Comparison of ENCODE assay signal across 9 mouse cellular contexts in the genomic region with DNA sequence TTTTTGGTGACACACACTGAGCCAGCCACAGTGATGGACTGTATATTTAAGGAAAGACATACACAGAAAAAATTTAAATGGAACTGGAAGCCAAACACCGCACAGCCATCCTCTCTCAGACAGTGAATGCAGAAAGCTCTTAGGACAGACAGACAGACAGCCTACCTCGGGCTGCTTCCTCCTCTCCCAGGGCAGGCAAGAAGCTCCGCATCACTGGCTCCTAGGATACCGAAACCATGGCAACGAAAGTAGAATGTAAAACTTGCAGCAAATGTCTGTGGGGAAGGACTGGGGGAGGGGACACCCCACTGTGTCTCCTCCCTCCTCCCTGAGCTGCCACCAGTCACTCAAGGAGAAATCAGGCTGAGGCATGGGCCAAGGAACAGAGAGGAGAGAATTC. TPM values are rescaled to one million over a fixed set of nuclear protein-coding genes. Genes with fewer than 3 reads are reported as not detected.
DNase-seq lines count a peak whose midpoint lies in the region; ATAC-seq and TF ChIP-seq lines count a peak whose summit lies in the region.
"Had no signal": no experiment of that assay in that cellular context is flagged by ENCODE, and none has a peak within 500 bp of the region (broad histone marks: within the 10 kb centered on the region; RNA-seq: fewer than 3 reads in every experiment).

No protein-coding gene starts in this region.

- H3K4me3 ChIP-seq in heart, adult 2 months: no peak overlapping the region
- H3K4me3 ChIP-seq in midbrain, embryonic 13.5 days (replicated peaks): no peak overlapping the region

- TF ChIP-seq CTCF in heart, adult 2 months (IDR thresholded peaks at IDR 0.05): no peak

- no peak for TF ChIP-seq POLR2A in heart, adult 2 months (IDR thresholded peaks at IDR 0.05; ENCODE audit: insufficient read depth, low read depth, low read length)

- ATAC-seq in midbrain, embryonic 13.5 days: peak; percentile 3

- H3K9ac ChIP-seq in heart, adult 2 months (ENCODE audit: low read depth, low read length): no peak overlapping the region
- peak overlapping the region; percentile 40; the same call in 1 of the 2 replicates for H3K9ac ChIP-seq in midbrain, embryonic 13.5 days (replicated peaks)

- TF ChIP-seq EP300 in heart, adult 2 months (IDR thresholded peaks at IDR 0.05; ENCODE audit: insufficient read depth, low read depth, low read length): no peak

- no peaks in the 10 kb centered on the region for H3K36me3 ChIP-seq in heart, adult 2 months (ENCODE audit: control insufficient read depth, insufficient read depth, low read length)
- H3K36me3 ChIP-seq in midbrain, embryonic 13.5 days: peaks cover 28% of the 10 kb centered on the region

- peaks cover 13% of the 10 kb centered on the region for H3K4me1 ChIP-seq in heart, adult 2 months (ENCODE audit: control insufficient read depth, insufficient read depth, low read length)
- H3K4me1 ChIP-seq in midbrain, embryonic 13.5 days (replicated peaks): peaks cover 81% of the 10 kb centered on the region

- intact Hi-C loops in heart, adult 2 months (cut with DNase I): loop anchor here (2.0 to 10.0 kb wide), 2 partner anchors 25 to 347 kb away; no protein-coding TSS in a partner anchor

- no peaks in the 10 kb centered on the region for H3K79me2 ChIP-seq in heart, adult 2 months (replicated peaks; ENCODE audit: control insufficient read depth, insufficient read depth, low read length)

- no peaks in the 10 kb centered on the region for H3K27me3 ChIP-seq in heart, adult 2 months (ENCODE audit: control insufficient read depth, insufficient read depth, low read length)
- H3K27me3 ChIP-seq in midbrain, embryonic 13.5 days: no peaks in the 10 kb centered on the region

- H3K9me3 ChIP-seq in midbrain, embryonic 13.5 days: no peaks in the 10 kb centered on the region
- H3K9me3 ChIP-seq: G1E had no signal

- DNase-seq in heart, adult 2 months: no peak
- no peak for DNase-seq in heart, adult 8-10 months (ENCODE audit: low spot score)
- peak; percentile 33 for DNase-seq in adipocyte (ENCODE audit: low spot score)
- DNase-seq in frontal cortex, postnatal 14 days (ENCODE audit: low spot score in 2 of 2): peak; percentile 73 to 83
- DNase-seq in layer of hippocampus, postnatal 36 days: peak; percentile 77 to 79
- DNase-seq in thymus, postnatal 25 days: peak; percentile 60
- DNase-seq in urinary bladder, postnatal 25 days (ENCODE audit: low spot score): no peak

- peak overlapping the region; percentile 26; the same call in 1 of the 2 replicates for H3K27ac ChIP-seq in heart, adult 2 months
- peak overlapping the region; percentile 98 for H3K27ac ChIP-seq in midbrain, embryonic 13.5 days

- 73% methylated on average over 5 of the region's 5 CpGs for WGBS in heart, adult 2 months
- WGBS in midbrain, embryonic 13.5 days: 3% methylated on average over 5 of the region's 5 CpGs

- peak overlapping the region; percentile 33 for H3K4me2 ChIP-seq in midbrain, embryonic 13.5 days (replicated peaks)

RNA-seq across cellular contexts. Expression of gene Dnajb12, which starts 18.2 kb away (rescaled TPM):
- 10 to 100 TPM; 36.8 to 45.4 TPM for total RNA-seq in heart, adult 2 months (2021)
- 32.9 and 39.2 TPM in 2 replicates for polyA plus RNA-seq in heart, adult 2 months (2012; rRNA removed)
- 10 to 100 TPM; 38.1 to 44.8 (median 44.4) TPM for total RNA-seq in heart, adult 8-10 months (2022)
- 10 to 100 TPM; 48.0 to 48.3 TPM for total RNA-seq in layer of hippocampus, postnatal 36 days (2021)
- polyA plus RNA-seq in midbrain, embryonic 13.5 days (2015; fragmentation: Nextera tagmentation; extraction: Ambion mirVana): 18.3 and 18.6 TPM in 2 replicates

RNA-seq across cellular contexts. Expression of gene Ddit4, which starts 54.1 kb away (rescaled TPM):
- total RNA-seq in heart, adult 2 months (2021): 100 to 1,000 TPM in 1 of 2 experiments, 10 to 100 TPM in 1; 70.7 to 219 TPM
- polyA plus RNA-seq in heart, adult 2 months (2012; rRNA removed): 48.0 and 55.5 TPM in 2 replicates
- total RNA-seq in heart, adult 8-10 months (2022): 10 to 100 TPM; 22.1 to 74.4 (median 55.6) TPM
- total RNA-seq in layer of hippocampus, postnatal 36 days (2021): 10 to 100 TPM; 89.5 to 96.2 TPM
- polyA plus RNA-seq in midbrain, embryonic 13.5 days (2015; fragmentation: Nextera tagmentation; extraction: Ambion mirVana): 48.5 and 58.7 TPM in 2 replicates

Comparison
In these comparisons a context has a peak if more than half of its experiments do, and no peak if none do; other contexts are left out.
1. DNase-seq: peak in adipocyte (single experiment), frontal cortex, postnatal 14 days (2 of 2), layer of hippocampus, postnatal 36 days (2 of 2) and thymus, postnatal 25 days (single experiment); none in heart, adult 2 months (0 of 2), heart, adult 8-10 months (single experiment) and urinary bladder, postnatal 25 days (single experiment).